Mouse (Mus musculus) midbrain, embryonic 16.5 days (tissue): ENCODE data around the gene Fbxw2. TPM values are rescaled to one million over a fixed set of nuclear protein-coding genes. Genes with fewer than 3 reads are reported as not detected.
A peak's percentile ranks its signal among the peaks of the same experiment; 100 is the strongest.

Source experiments
- ATAC-seq: fragments of 200-750 bp; cut with Nextera tagmentation; 2 replicates; pipeline ENCODE4 v1.8.0; 2017; ENCODE audit warnings: moderate TSS enrichment
- H3K27ac ChIP-seq: fragments of 300-500 bp; sonication (generic); 2 replicates; pipeline ENCODE4 v1.5.1; 2014; ENCODE audit warnings: mild to moderate bottlenecking, low read length, mixed read lengths
- H3K27me3 ChIP-seq: fragments of 300-500 bp; sonication (generic); 2 replicates; pipeline ENCODE4 v1.6.1; 2014; ENCODE audit warnings: low read depth, low read length, mixed read lengths; ENCODE audit not compliant: control insufficient read depth, insufficient read depth
- H3K36me3 ChIP-seq: fragments of 300-500 bp; sonication (generic); 2 replicates; pipeline ENCODE4 v1.6.1; 2014; ENCODE audit warnings: mild to moderate bottlenecking, low read length, moderate library complexity, mixed read lengths; ENCODE audit not compliant: control insufficient read depth, insufficient read depth
- H3K4me1 ChIP-seq: fragments of 300-500 bp; sonication (generic); 2 replicates; pipeline ENCODE4 v1.6.1; 2014; ENCODE audit warnings: mild to moderate bottlenecking, low read length, mixed read lengths; ENCODE audit not compliant: control insufficient read depth, insufficient read depth
- H3K4me2 ChIP-seq: fragments of 300-500 bp; sonication (generic); 2 replicates; pipeline ENCODE4 v1.6.1; 2014; ENCODE audit warnings: mild to moderate bottlenecking, low read length, mixed read lengths
- H3K4me3 ChIP-seq: fragments of 300-500 bp; sonication (generic); 2 replicates; pipeline ENCODE4 v1.5.1; 2014; ENCODE audit warnings: low read depth, mild to moderate bottlenecking, low read length, moderate library complexity, mixed read lengths
- H3K9ac ChIP-seq: fragments of 300-500 bp; sonication (generic); 2 replicates; pipeline ENCODE4 v1.6.1; 2014; ENCODE audit warnings: low read depth, low read length, mixed read lengths
- H3K9me3 ChIP-seq: fragments of 300-500 bp; sonication (generic); replicated peaks from 2 replicates; pipeline ENCODE4 v1.6.1; 2014; ENCODE audit warnings: mild to moderate bottlenecking, low read length, mixed read lengths; ENCODE audit not compliant: control insufficient read depth, poor library complexity, severe bottlenecking
- WGBS: fragments of 180-500 bp; shearing (Covaris S2); extraction: QIAGEN DNeasy Blood & Tissue Kit; methylation state at CpG from one replicate; pipeline ENCODE4 v1.1.7; 2014; 5-methylcytosine and 5-hydroxymethylcytosine counted together
- polyA plus RNA-seq: library from polyadenylated mRNA; unstranded; fragments of >200 nt; fragmentation: Nextera tagmentation; extraction: Ambion mirVana; gene quantifications from 2 replicates; pipeline ENCODE4 v1.2.1, GENCODE M21; 2015

The Fbxw2 gene
- polyA plus RNA-seq, result 102 and 106 TPM in 2 replicates

- Histone ChIP-seq H3K27me3 (no peaks in the 10 kb centered on the region; the same call in 1 of the 2 replicates), H3K9me3 (no peaks in the 10 kb centered on the region), H3K9ac (peak within 1 kb of the TSS; percentile 96), H3K27ac (peak within 1 kb of the TSS; percentile 88), H3K4me1 (peaks cover 24% of the 10 kb centered on the region), H3K4me2 (peak within 1 kb of the TSS; percentile 85), H3K4me3 (peak within 1 kb of the TSS; percentile 99), H3K36me3 (no peaks in the 10 kb centered on the region)
- peak; percentile 98 for ATAC-seq
- WGBS, result under 1% methylated on average over 50 of the region's 57 CpGs
Observed at GRCm38 (mm10) chr2:34825827-34826459, at the start of gene Fbxw2. Fbxw2 (minus strand) TSS chr2:34826311.

DNA sequence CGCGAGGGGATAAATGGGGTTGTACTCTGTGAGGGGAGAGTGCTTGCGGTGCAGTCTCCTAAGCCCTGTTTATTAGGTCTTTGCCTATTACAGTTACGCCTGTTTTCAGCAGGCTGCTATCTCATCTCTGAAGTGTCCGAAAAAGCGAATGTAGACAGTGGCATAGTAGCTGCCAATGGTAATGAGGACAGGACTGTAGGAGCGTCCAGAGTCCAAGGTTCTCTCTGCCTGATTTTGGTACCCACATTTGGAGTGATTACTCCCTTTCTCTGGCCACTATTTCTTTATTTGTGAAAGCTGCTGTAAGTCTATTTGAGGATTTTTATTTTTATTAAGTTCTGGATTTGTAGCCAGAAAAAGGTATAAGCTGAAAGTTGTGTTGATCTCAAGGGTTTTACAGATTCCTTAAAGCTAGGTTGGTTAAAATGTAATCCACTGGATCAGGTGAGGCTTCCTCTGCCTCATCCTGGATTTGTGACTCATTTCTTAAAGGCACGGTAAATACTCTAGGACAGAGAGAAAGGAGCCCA lies 48.8 kb upstream of the Fbxw2 start, which contains the start of gene Psmd5:
Gene Psmd5 (minus strand): TSS at position 153 of the 530 bp plus-strand sequence.
- peak within 1 kb of the TSS; percentile 25; the same call in 1 of the 2 replicates for H3K9ac ChIP-seq
- H3K27me3 ChIP-seq, result peaks cover 28% of the 10 kb centered on the region
- H3K27ac ChIP-seq, result no peak within 1 kb of the TSS
- 17% methylated on average over 8 of the region's 8 CpGs for WGBS
- H3K4me1 ChIP-seq, result peaks cover 7% of the 10 kb centered on the region
- no peak for ATAC-seq
- no peaks in the 10 kb centered on the region for H3K9me3 ChIP-seq
- H3K36me3 ChIP-seq, result no peaks in the 10 kb centered on the region
- peak within 1 kb of the TSS; percentile 33 for H3K4me2 ChIP-seq
- no peak within 1 kb of the TSS for H3K4me3 ChIP-seq

GRCm38 (mm10) chr2:34874271-34874670 lies 48.2 kb upstream of the Fbxw2 start, which contains the start of gene Cutal:
Cutal (plus strand) TSS chr2:34874396.
- Histone ChIP-seq H3K27ac (no peak within 1 kb of the TSS), H3K27me3 (peaks cover 28% of the 10 kb centered on the region), H3K4me2 (peak within 1 kb of the TSS; percentile 33), H3K9ac (peak within 1 kb of the TSS; percentile 25; the same call in 1 of the 2 replicates), H3K4me3 (no peak within 1 kb of the TSS), H3K9me3 (no peaks in the 10 kb centered on the region), H3K4me1 (peaks cover 13% of the 10 kb centered on the region), H3K36me3 (no peaks in the 10 kb centered on the region)
- WGBS, result 2% methylated on average over 13 of the region's 14 CpGs
- ATAC-seq, result no peak

- H3K27me3 ChIP-seq, result peaks cover 22% of the 10 kb centered on the region
- no peaks in the 10 kb centered on the region for H3K36me3 ChIP-seq
- no peaks in the 10 kb centered on the region for H3K9me3 ChIP-seq
- WGBS, result under 1% methylated on average over 66 of the region's 67 CpGs
- peak overlapping the region; percentile 88 for H3K4me3 ChIP-seq
- H3K4me2 ChIP-seq, result peak overlapping the region; percentile 89
- peak overlapping the region; percentile 87 for H3K27ac ChIP-seq
- peak overlapping the region; percentile 87 for H3K9ac ChIP-seq
- ATAC-seq, result peak; percentile 99
- peaks cover 24% of the 10 kb centered on the region for H3K4me1 ChIP-seq
Observed at GRCm38 (mm10) chr2:34870520-34871474, 44.7 kb upstream of the Fbxw2 start.

GRCm38 (mm10) chr2:34869680-34870079 lies 43.6 kb upstream of the Fbxw2 start:
- peak overlapping the region; percentile 88 for H3K4me3 ChIP-seq
- no peak overlapping the region for H3K27ac ChIP-seq
- H3K4me1 ChIP-seq, result peaks cover 24% of the 10 kb centered on the region
- ATAC-seq, result no peak
- H3K36me3 ChIP-seq, result peaks cover 8% of the 10 kb centered on the region
- peak overlapping the region; percentile 2; the same call in 1 of the 2 replicates for H3K9ac ChIP-seq
- no peaks in the 10 kb centered on the region for H3K9me3 ChIP-seq
- H3K4me2 ChIP-seq, result peak overlapping the region; percentile 60
- peaks cover 16% of the 10 kb centered on the region for H3K27me3 ChIP-seq
- WGBS, result 38% methylated on average over 5 of the region's 5 CpGs

- Histone ChIP-seq H3K9ac (no peak overlapping the region), H3K9me3 (no peaks in the 10 kb centered on the region), H3K4me2 (no peak overlapping the region), H3K27ac (no peak overlapping the region), H3K4me3 (no peak overlapping the region), H3K27me3 (no peaks in the 10 kb centered on the region), H3K36me3 (peaks cover 66% of the 10 kb centered on the region), H3K4me1 (no peaks in the 10 kb centered on the region)
- no peak for ATAC-seq
- WGBS, result 95% methylated on average over 8 of the region's 8 CpGs
Observed at GRCm38 (mm10) chr2:34857728-34858127, 31.6 kb upstream of the Fbxw2 start.

GRCm38 (mm10) chr2:34855265-34855664 lies 29.2 kb upstream of the Fbxw2 start:
- no peaks in the 10 kb centered on the region for H3K4me1 ChIP-seq
- no peaks in the 10 kb centered on the region for H3K27me3 ChIP-seq
- no peak overlapping the region for H3K9ac ChIP-seq
- H3K36me3 ChIP-seq, result peaks cover 70% of the 10 kb centered on the region
- no peak for ATAC-seq
- H3K4me3 ChIP-seq, result no peak overlapping the region
- no peaks in the 10 kb centered on the region for H3K9me3 ChIP-seq
- no peak overlapping the region for H3K4me2 ChIP-seq
- H3K27ac ChIP-seq, result no peak overlapping the region
- 84% methylated on average over 4 of the region's 4 CpGs for WGBS

DNA sequence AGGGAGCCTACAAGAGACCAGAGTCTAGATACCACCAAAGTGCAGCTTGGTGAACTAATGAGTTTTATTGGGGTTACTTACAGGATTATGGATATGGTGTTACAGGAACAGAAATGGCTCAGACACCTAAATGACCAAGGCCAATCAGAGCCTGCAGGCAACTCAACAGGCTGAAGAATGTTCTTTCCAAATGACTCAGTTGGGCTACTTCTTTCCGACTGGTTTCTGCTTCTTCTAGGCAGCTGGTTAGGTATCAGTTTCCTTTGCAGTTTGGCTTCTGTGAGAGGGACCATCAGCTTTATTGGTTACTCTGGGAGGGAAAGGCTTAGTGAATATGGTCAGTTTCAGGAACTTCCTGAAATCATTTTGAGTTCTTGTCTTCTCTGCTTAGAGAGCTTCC lies 21.6 kb upstream of the Fbxw2 start:
- peaks cover 14% of the 10 kb centered on the region for H3K36me3 ChIP-seq
- 100% methylated on average over 1 of the region's 1 CpGs for WGBS
- no peak overlapping the region for H3K4me2 ChIP-seq
- H3K9me3 ChIP-seq, result no peaks in the 10 kb centered on the region
- no peak overlapping the region for H3K4me3 ChIP-seq
- ATAC-seq, result no peak
- no peaks in the 10 kb centered on the region for H3K27me3 ChIP-seq
- no peaks in the 10 kb centered on the region for H3K4me1 ChIP-seq
- H3K27ac ChIP-seq, result no peak overlapping the region
- H3K9ac ChIP-seq, result no peak overlapping the region
